Comparison of ENCODE assay signal across 16 mouse cellular contexts in the genomic region with DNA sequence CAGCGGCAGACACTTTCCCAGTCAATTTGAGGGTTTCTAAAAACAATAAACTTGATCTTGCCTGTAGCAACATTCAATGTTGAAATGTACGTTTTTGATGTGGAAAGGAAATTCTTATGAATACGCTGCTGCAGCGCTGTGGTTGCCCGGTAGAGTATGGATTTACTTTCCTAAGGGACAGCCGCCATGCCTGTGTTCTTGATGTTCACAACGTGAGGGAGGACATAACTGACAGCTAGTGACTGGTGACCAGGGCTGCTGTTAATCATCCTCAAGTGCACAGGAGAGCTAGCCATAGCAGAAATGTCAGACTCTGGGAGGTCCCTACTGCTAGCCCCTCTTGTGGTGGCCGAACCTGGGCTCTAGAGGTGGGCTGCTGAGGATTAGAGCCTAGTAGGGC. TPM values are rescaled to one million over a fixed set of nuclear protein-coding genes. Genes with fewer than 3 reads are reported as not detected.
DNase-seq lines count a peak whose midpoint lies in the region; ATAC-seq and TF ChIP-seq lines count a peak whose summit lies in the region.
"Had no signal": no experiment of that assay in that cellular context is flagged by ENCODE, and none has a peak within 500 bp of the region (broad histone marks: within the 10 kb centered on the region; RNA-seq: fewer than 3 reads in every experiment).

No protein-coding gene starts in this region.

- H3K27me3 ChIP-seq in forebrain, embryonic 12.5 days = no peaks in the 10 kb centered on the region
- no peaks in the 10 kb centered on the region for H3K27me3 ChIP-seq in forebrain, embryonic 16.5 days (replicated peaks; ENCODE audit: control insufficient read depth, insufficient read depth, low read length)
- H3K27me3 ChIP-seq in intestine, embryonic 14.5 days (replicated peaks; ENCODE audit: control insufficient read depth, insufficient read depth, low read length) = no peaks in the 10 kb centered on the region
- no peaks in the 10 kb centered on the region for H3K27me3 ChIP-seq in intestine, postnatal 0 days (replicated peaks; ENCODE audit: control insufficient read depth, insufficient read depth, low read length)
- H3K27me3 ChIP-seq in embryonic facial prominence, embryonic 11.5 days (ENCODE audit: control insufficient read depth, insufficient read depth, low read length) = no peaks in the 10 kb centered on the region
- no peaks in the 10 kb centered on the region for H3K27me3 ChIP-seq in limb, embryonic 13.5 days

- peak overlapping the region; percentile 63; the same call in 1 of the 2 replicates for H3K27ac ChIP-seq in forebrain, embryonic 12.5 days
- no peak overlapping the region for H3K27ac ChIP-seq in forebrain, embryonic 16.5 days (ENCODE audit: low read length)
- peak overlapping the region; percentile 24 for H3K27ac ChIP-seq in intestine, embryonic 14.5 days (ENCODE audit: low read depth)
- no peak overlapping the region for H3K27ac ChIP-seq in intestine, postnatal 0 days (ENCODE audit: low read depth, low read length)
- H3K27ac ChIP-seq in embryonic facial prominence, embryonic 11.5 days (replicated peaks; ENCODE audit: low read depth, low read length) = peak overlapping the region; percentile 96
- peak overlapping the region; percentile 99 for H3K27ac ChIP-seq in limb, embryonic 13.5 days
- H3K27ac ChIP-seq: macrophage had no signal

- no peak overlapping the region for H3K4me3 ChIP-seq in forebrain, embryonic 12.5 days (replicated peaks)
- H3K4me3 ChIP-seq in forebrain, embryonic 16.5 days (replicated peaks; ENCODE audit: low read length) = no peak overlapping the region
- no peak overlapping the region for H3K4me3 ChIP-seq in intestine, embryonic 14.5 days (ENCODE audit: low read depth, low read length)
- H3K4me3 ChIP-seq in intestine, postnatal 0 days (ENCODE audit: low read depth, low read length) = no peak overlapping the region
- no peak overlapping the region for H3K4me3 ChIP-seq in embryonic facial prominence, embryonic 11.5 days (ENCODE audit: low read depth, low read length)
- H3K4me3 ChIP-seq in limb, embryonic 13.5 days = no peak overlapping the region
- H3K4me3 ChIP-seq: myocyte had no signal

- H3K9me3 ChIP-seq in forebrain, embryonic 12.5 days = no peaks in the 10 kb centered on the region
- no peaks in the 10 kb centered on the region for H3K9me3 ChIP-seq in forebrain, embryonic 16.5 days (ENCODE audit: control insufficient read depth, low read length)
- H3K9me3 ChIP-seq in intestine, embryonic 14.5 days (ENCODE audit: control insufficient read depth, low read length) = no peaks in the 10 kb centered on the region
- no peaks in the 10 kb centered on the region for H3K9me3 ChIP-seq in intestine, postnatal 0 days (ENCODE audit: control insufficient read depth)
- H3K9me3 ChIP-seq in embryonic facial prominence, embryonic 11.5 days (replicated peaks; ENCODE audit: control insufficient read depth, low read length) = no peaks in the 10 kb centered on the region
- no peaks in the 10 kb centered on the region for H3K9me3 ChIP-seq in limb, embryonic 13.5 days
- H3K9me3 ChIP-seq: G1E had no signal

- DNase-seq in intestine, embryonic 14.5 days (ENCODE audit: low spot score) = peak; percentile 16
- DNase-seq in embryonic facial prominence, embryonic 11.5 days (ENCODE audit: low spot score) = peak; percentile 59
- no peak for DNase-seq in urinary bladder, adult 18-20 months (ENCODE audit: low spot score in 2 of 2)
- no peak for DNase-seq in right cerebral cortex, postnatal 4 days
- DNase-seq: cerebellum, adult 9-11 months; retina, postnatal 1 day had no signal

- H3K4me2 ChIP-seq in forebrain, embryonic 12.5 days = no peak overlapping the region
- no peak overlapping the region for H3K4me2 ChIP-seq in forebrain, embryonic 16.5 days (ENCODE audit: low read length)
- no peak overlapping the region for H3K4me2 ChIP-seq in intestine, embryonic 14.5 days (ENCODE audit: low read length)
- no peak overlapping the region for H3K4me2 ChIP-seq in intestine, postnatal 0 days (replicated peaks; ENCODE audit: low read depth)
- H3K4me2 ChIP-seq in embryonic facial prominence, embryonic 11.5 days (ENCODE audit: low read depth, low read length) = no peak overlapping the region
- H3K4me2 ChIP-seq in limb, embryonic 13.5 days (replicated peaks) = peak overlapping the region; percentile 45

- no peaks in the 10 kb centered on the region for H3K36me3 ChIP-seq in forebrain, embryonic 12.5 days (replicated peaks)
- H3K36me3 ChIP-seq in forebrain, embryonic 16.5 days (ENCODE audit: control insufficient read depth, insufficient read depth) = peaks cover 4% of the 10 kb centered on the region; the same call in 1 of the 2 replicates
- no peaks in the 10 kb centered on the region for H3K36me3 ChIP-seq in intestine, embryonic 14.5 days (ENCODE audit: control insufficient read depth, insufficient read depth, low read length)
- no peaks in the 10 kb centered on the region for H3K36me3 ChIP-seq in intestine, postnatal 0 days (ENCODE audit: control insufficient read depth, insufficient read depth)
- H3K36me3 ChIP-seq in embryonic facial prominence, embryonic 11.5 days (replicated peaks; ENCODE audit: control insufficient read depth, insufficient read depth, low read depth, low read length) = no peaks in the 10 kb centered on the region
- H3K36me3 ChIP-seq in limb, embryonic 13.5 days = peaks cover 3% of the 10 kb centered on the region; the same call in 1 of the 2 replicates
- H3K36me3 ChIP-seq: G1E had no signal

- H3K4me1 ChIP-seq in forebrain, embryonic 12.5 days = peaks cover 22% of the 10 kb centered on the region
- peaks cover 2% of the 10 kb centered on the region; the same call in 1 of the 2 replicates for H3K4me1 ChIP-seq in forebrain, embryonic 16.5 days (replicated peaks; ENCODE audit: control insufficient read depth, insufficient read depth, low read length)
- H3K4me1 ChIP-seq in intestine, embryonic 14.5 days (replicated peaks; ENCODE audit: control insufficient read depth, insufficient read depth, low read length) = peaks cover 25% of the 10 kb centered on the region
- H3K4me1 ChIP-seq in intestine, postnatal 0 days (replicated peaks; ENCODE audit: control insufficient read depth, insufficient read depth, low read length) = no peaks in the 10 kb centered on the region
- peaks cover 10% of the 10 kb centered on the region for H3K4me1 ChIP-seq in embryonic facial prominence, embryonic 11.5 days (ENCODE audit: control insufficient read depth, insufficient read depth, low read length)
- H3K4me1 ChIP-seq in limb, embryonic 13.5 days = peaks cover 79% of the 10 kb centered on the region

- 74% methylated on average over 8 of the region's 8 CpGs for WGBS in forebrain, embryonic 12.5 days
- WGBS in forebrain, embryonic 16.5 days = 80% methylated on average over 8 of the region's 8 CpGs
- WGBS in intestine, embryonic 14.5 days = 60% methylated on average over 8 of the region's 8 CpGs
- WGBS in intestine, postnatal 0 days = 75% methylated on average over 8 of the region's 8 CpGs
- 27% methylated on average over 8 of the region's 8 CpGs for WGBS in embryonic facial prominence, embryonic 11.5 days
- WGBS in limb, embryonic 13.5 days = 13% methylated on average over 8 of the region's 8 CpGs

- ATAC-seq in forebrain, embryonic 12.5 days (ENCODE audit: low FRiP score) = no peak
- ATAC-seq in forebrain, embryonic 16.5 days = no peak
- no peak for ATAC-seq in intestine, embryonic 14.5 days (replicated peaks; ENCODE audit: low FRiP score, low TSS enrichment, low read depth)
- no peak for ATAC-seq in intestine, postnatal 0 days
- no peak for ATAC-seq in embryonic facial prominence, embryonic 11.5 days (replicated peaks; ENCODE audit: insufficient number of reproducible peaks, low FRiP score, low TSS enrichment, low read depth)
- 0 out of 2 replicates have a peak, but pooled peaks have one; percentile 3 for ATAC-seq in limb, embryonic 13.5 days (ENCODE audit: low FRiP score, low read depth)
- ATAC-seq: activated CD4-positive, CD25-positive, alpha-beta regulatory T cell, adult 4 months had no signal

- no peak overlapping the region for H3K9ac ChIP-seq in forebrain, embryonic 12.5 days
- H3K9ac ChIP-seq in forebrain, embryonic 16.5 days (replicated peaks; ENCODE audit: low read depth, low read length) = no peak overlapping the region
- H3K9ac ChIP-seq in intestine, embryonic 14.5 days (ENCODE audit: low read length) = no peak overlapping the region
- H3K9ac ChIP-seq in intestine, postnatal 0 days (ENCODE audit: low read depth, low read length) = no peak overlapping the region
- peak overlapping the region; percentile 38; the same call in 1 of the 2 replicates for H3K9ac ChIP-seq in embryonic facial prominence, embryonic 11.5 days (replicated peaks; ENCODE audit: low read length)
- peak overlapping the region; percentile 53 for H3K9ac ChIP-seq in limb, embryonic 13.5 days

- TF ChIP-seq CTCF in intestine, postnatal 0 days (IDR thresholded peaks at IDR 0.05; ENCODE audit: low read depth) = no peak

RNA-seq across cellular contexts. Expression of a gene that starts 29.6 kb away (rescaled TPM):
- not detected in 2 replicates for polyA plus RNA-seq in forebrain, embryonic 12.5 days (2016; fragmentation: Nextera tagmentation; extraction: Ambion mirVana)
- polyA plus RNA-seq in forebrain, embryonic 16.5 days (2015; fragmentation: Nextera tagmentation; extraction: Ambion mirVana) = not detected in 2 replicates
- polyA plus RNA-seq in intestine, embryonic 14.5 days (2014; fragmentation: Nextera tagmentation; extraction: Ambion mirVana) = not detected in 2 replicates
- polyA plus RNA-seq in intestine, postnatal 0 days (2015; fragmentation: Nextera tagmentation; extraction: Ambion mirVana) = not detected in 2 replicates
- polyA plus RNA-seq in embryonic facial prominence, embryonic 11.5 days (2014; fragmentation: Nextera tagmentation; extraction: Ambion mirVana) = not detected in 2 replicates
- polyA plus RNA-seq in limb, embryonic 13.5 days (2015; fragmentation: Nextera tagmentation; extraction: Ambion mirVana) = 0.26 TPM in 1 of 2 replicates, not detected in the other
- polyA plus RNA-seq: activated CD4-positive, CD25-positive, alpha-beta regulatory T cell, adult 4 months; brain, embryonic 14.5 days; G1E; liver, adult 2 months; macrophage; myocyte had no signal

RNA-seq across cellular contexts. Expression of a gene that starts 40.1 kb away (rescaled TPM):
- 29.1 and 29.4 TPM in 2 replicates for polyA plus RNA-seq in forebrain, embryonic 12.5 days (2016; fragmentation: Nextera tagmentation; extraction: Ambion mirVana)
- polyA plus RNA-seq in forebrain, embryonic 16.5 days (2015; fragmentation: Nextera tagmentation; extraction: Ambion mirVana) = 35.7 and 36.9 TPM in 2 replicates
- polyA plus RNA-seq in intestine, embryonic 14.5 days (2014; fragmentation: Nextera tagmentation; extraction: Ambion mirVana) = 37.4 and 40.3 TPM in 2 replicates
- polyA plus RNA-seq in intestine, postnatal 0 days (2015; fragmentation: Nextera tagmentation; extraction: Ambion mirVana) = 35.0 and 36.6 TPM in 2 replicates
- polyA plus RNA-seq in embryonic facial prominence, embryonic 11.5 days (2014; fragmentation: Nextera tagmentation; extraction: Ambion mirVana) = 37.5 and 41.4 TPM in 2 replicates
- 53.9 and 57.3 TPM in 2 replicates for polyA plus RNA-seq in limb, embryonic 13.5 days (2015; fragmentation: Nextera tagmentation; extraction: Ambion mirVana)

Comparison
In these comparisons a context has a peak if more than half of its experiments do, and no peak if none do; other contexts are left out.
1. H3K27ac ChIP-seq: peak in forebrain, embryonic 12.5 days (single experiment), intestine, embryonic 14.5 days (single experiment), embryonic facial prominence, embryonic 11.5 days (single experiment) and limb, embryonic 13.5 days (single experiment); none in forebrain, embryonic 16.5 days (single experiment) and intestine, postnatal 0 days (single experiment).
2. H3K9ac ChIP-seq: peak in embryonic facial prominence, embryonic 11.5 days (single experiment) and limb, embryonic 13.5 days (single experiment); none in forebrain, embryonic 12.5 days (single experiment), forebrain, embryonic 16.5 days (single experiment), intestine, embryonic 14.5 days (single experiment) and intestine, postnatal 0 days (single experiment).
3. DNase-seq: peak in intestine, embryonic 14.5 days (single experiment) and embryonic facial prominence, embryonic 11.5 days (single experiment); none in urinary bladder, adult 18-20 months (0 of 2) and right cerebral cortex, postnatal 4 days (single experiment).